Mouse (Mus musculus) heart, embryonic 13.5 days (tissue): ENCODE measurements at regions not wholly inside any gene's neighbourhood (a gene's known extent, or its start where the extent isn't known, plus 50 kb on each side); places are given as distances from the start of the nearest gene placed in this dataset.

Experiments used
- ATAC-seq: fragments of 200-750 bp; cut with Nextera tagmentation; 2 replicates; pipeline ENCODE4 v1.8.0; 2017; ENCODE audit warnings: moderate TSS enrichment; ENCODE audit not compliant: insufficient number of reproducible peaks, low FRiP score, low TSS enrichment; ENCODE audit errors: extremely low read depth
- H3K27ac ChIP-seq: fragments of 300-500 bp; sonication (generic); replicated peaks from 2 replicates; pipeline ENCODE4 v1.5.1; 2015; ENCODE audit warnings: moderate library complexity, mild to moderate bottlenecking, inconsistent platforms
- H3K27me3 ChIP-seq: fragments of 300-500 bp; sonication (generic); replicated peaks from 2 replicates; pipeline ENCODE4 v1.6.1; 2015; ENCODE audit warnings: mild to moderate bottlenecking, inconsistent platforms
- H3K36me3 ChIP-seq: fragments of 300-500 bp; sonication (generic); 2 replicates; pipeline ENCODE4 v1.6.1; 2015; ENCODE audit warnings: mild to moderate bottlenecking, inconsistent platforms
- H3K4me1 ChIP-seq: fragments of 300-500 bp; sonication (generic); 2 replicates; pipeline ENCODE4 v1.6.1; 2015; ENCODE audit warnings: inconsistent platforms
- H3K4me2 ChIP-seq: fragments of 300-500 bp; sonication (generic); 2 replicates; pipeline ENCODE4 v1.6.1; 2015; ENCODE audit warnings: inconsistent platforms, mild to moderate bottlenecking, moderate library complexity
- H3K4me3 ChIP-seq: fragments of 300-500 bp; sonication (generic); 2 replicates; pipeline ENCODE4 v1.5.1; 2015; ENCODE audit warnings: moderate library complexity, mild to moderate bottlenecking, inconsistent platforms
- H3K9ac ChIP-seq: fragments of 300-500 bp; sonication (generic); 2 replicates; pipeline ENCODE4 v1.6.1; 2015; ENCODE audit warnings: inconsistent platforms, mild to moderate bottlenecking, moderate library complexity
- H3K9me3 ChIP-seq: fragments of 300-500 bp; sonication (generic); 2 replicates; pipeline ENCODE4 v1.6.1; 2016; ENCODE audit warnings: inconsistent platforms
- WGBS: fragments of 180-500 bp; shearing (Covaris S2); methylation state at CpG from one replicate; pipeline ENCODE4 v1.1.7; 2015; ENCODE audit warnings: mixed read lengths; 5-methylcytosine and 5-hydroxymethylcytosine counted together

DNA sequence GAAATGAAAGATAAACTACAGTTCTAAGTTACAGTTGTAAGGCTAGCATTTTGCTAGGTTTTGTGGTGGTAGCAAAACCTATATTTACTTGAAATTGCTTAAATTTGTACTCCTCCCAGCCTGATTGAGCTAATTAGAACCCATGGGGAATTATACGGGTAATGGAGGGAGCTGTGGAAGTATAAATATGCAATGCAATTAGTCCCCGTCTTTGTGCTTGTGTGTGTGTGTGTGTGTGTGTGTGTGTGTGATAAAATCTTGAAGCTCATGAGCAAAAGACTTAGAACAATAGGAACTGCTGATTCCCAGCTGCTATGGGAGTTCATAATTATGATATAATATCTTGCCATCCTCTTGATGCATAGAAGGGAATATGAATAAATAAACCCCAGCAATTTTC, 321.7 kb upstream of the Thsd7b start:
- no peak overlapping the region for H3K4me3 ChIP-seq
- H3K27me3 ChIP-seq, result no peaks in the 10 kb centered on the region
- H3K4me1 ChIP-seq, result no peaks in the 10 kb centered on the region
- H3K4me2 ChIP-seq, result no peak overlapping the region
- H3K36me3 ChIP-seq, result no peaks in the 10 kb centered on the region
- H3K27ac ChIP-seq, result no peak overlapping the region
- ATAC-seq, result no peak
- H3K9me3 ChIP-seq, result no peaks in the 10 kb centered on the region
- 65% methylated on average over 2 of the region's 2 CpGs for WGBS
- no peak overlapping the region for H3K9ac ChIP-seq

GRCm38 (mm10) chr1:128950512-128950911, 322.6 kb upstream of the Thsd7b start:
- Histone ChIP-seq H3K27me3 (no peaks in the 10 kb centered on the region), H3K4me1 (no peaks in the 10 kb centered on the region), H3K36me3 (no peaks in the 10 kb centered on the region), H3K9me3 (no peaks in the 10 kb centered on the region), H3K4me3 (no peak overlapping the region), H3K9ac (no peak overlapping the region), H3K4me2 (no peak overlapping the region), H3K27ac (no peak overlapping the region)
- no peak for ATAC-seq
- WGBS, result 76% methylated on average over 4 of the region's 4 CpGs

DNA sequence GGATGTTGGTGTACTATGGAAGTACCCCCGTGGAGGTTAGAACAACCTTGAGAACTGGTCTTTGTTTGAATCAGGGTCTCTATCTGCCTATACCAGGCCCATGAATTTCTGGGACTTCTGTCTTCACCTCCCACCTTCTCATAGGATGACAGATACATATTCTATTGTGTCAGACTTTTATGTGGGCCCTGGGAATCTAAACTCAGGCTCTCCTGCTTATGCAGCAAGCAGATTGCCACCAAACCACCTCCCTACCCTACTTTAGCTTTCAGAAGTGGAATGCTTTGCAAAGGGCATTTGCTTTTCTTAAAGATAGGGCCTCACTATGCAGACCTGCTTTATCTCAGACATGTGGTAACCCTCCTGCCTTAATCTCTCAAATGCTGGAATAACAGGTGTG, 322.7 kb upstream of the Cxcr4 start:
- Histone ChIP-seq H3K36me3 (no peaks in the 10 kb centered on the region), H3K27me3 (no peaks in the 10 kb centered on the region), H3K27ac (no peak overlapping the region), H3K9ac (no peak overlapping the region), H3K9me3 (no peaks in the 10 kb centered on the region), H3K4me1 (no peaks in the 10 kb centered on the region), H3K4me3 (no peak overlapping the region), H3K4me2 (no peak overlapping the region)
- no peak for ATAC-seq
- WGBS, result 50% methylated on average over 1 of the region's 1 CpGs

GRCm38 (mm10) chr1:128912532-128912931, 320.4 kb upstream of the Cxcr4 start:
- ATAC-seq, result no peak
- Histone ChIP-seq H3K4me2 (no peak overlapping the region), H3K4me3 (no peak overlapping the region), H3K9ac (no peak overlapping the region), H3K9me3 (no peaks in the 10 kb centered on the region), H3K4me1 (0 out of 2 replicates have a peak, but pooled peaks cover 4% of the 10 kb centered on the region), H3K36me3 (no peaks in the 10 kb centered on the region), H3K27me3 (no peaks in the 10 kb centered on the region), H3K27ac (no peak overlapping the region)

DNA sequence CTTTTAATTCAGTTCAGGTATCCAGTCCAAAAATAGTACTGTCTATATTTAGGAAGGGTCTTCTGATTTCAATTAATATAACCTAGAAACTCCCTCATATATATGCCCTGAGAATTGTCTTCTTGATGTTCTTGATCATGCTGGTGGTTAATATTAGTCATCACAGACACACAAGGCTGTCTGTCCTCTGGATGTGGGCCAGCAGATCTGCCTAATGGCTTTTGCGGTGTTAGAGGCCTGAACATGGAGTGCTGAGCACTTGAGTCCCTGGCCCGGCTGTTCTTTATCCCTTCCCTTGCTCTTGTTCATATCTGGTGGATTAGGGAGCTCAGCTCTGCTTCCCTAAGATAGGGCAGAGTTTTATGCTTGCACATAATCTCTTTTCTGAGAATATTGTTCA, 315.5 kb upstream of the Cxcr4 start:
- 36% methylated on average over 2 of the region's 2 CpGs for WGBS
- Histone ChIP-seq H3K4me2 (no peak overlapping the region), H3K9ac (no peak overlapping the region), H3K4me1 (0 out of 2 replicates have a peak, but pooled peaks cover 4% of the 10 kb centered on the region), H3K36me3 (no peaks in the 10 kb centered on the region), H3K9me3 (no peaks in the 10 kb centered on the region), H3K27ac (no peak overlapping the region), H3K4me3 (no peak overlapping the region), H3K27me3 (no peaks in the 10 kb centered on the region)
- ATAC-seq, result no peak

DNA sequence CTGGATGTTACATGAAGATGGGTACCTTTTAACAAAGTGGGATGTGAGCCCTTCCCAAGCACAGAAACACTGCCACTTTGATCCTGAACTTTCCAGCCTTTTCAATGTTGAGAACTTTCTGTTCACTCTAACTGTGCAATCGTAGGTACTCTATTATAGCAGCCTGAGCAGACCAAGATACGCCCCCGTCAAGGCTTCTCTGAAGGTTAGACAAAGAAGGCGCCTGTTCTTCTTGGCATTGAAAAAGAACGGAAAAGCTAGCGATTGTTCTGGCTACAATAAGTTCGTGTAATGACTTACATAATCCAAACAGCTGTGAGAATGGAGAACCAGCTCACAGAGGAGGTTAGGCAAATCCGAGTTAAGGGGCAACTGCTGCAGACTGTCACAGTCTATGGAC, 305.9 kb upstream of the Cxcr4 start:
- WGBS, result 75% methylated on average over 8 of the region's 8 CpGs
- Histone ChIP-seq H3K27me3 (no peaks in the 10 kb centered on the region), H3K4me2 (no peak overlapping the region)

DNA sequence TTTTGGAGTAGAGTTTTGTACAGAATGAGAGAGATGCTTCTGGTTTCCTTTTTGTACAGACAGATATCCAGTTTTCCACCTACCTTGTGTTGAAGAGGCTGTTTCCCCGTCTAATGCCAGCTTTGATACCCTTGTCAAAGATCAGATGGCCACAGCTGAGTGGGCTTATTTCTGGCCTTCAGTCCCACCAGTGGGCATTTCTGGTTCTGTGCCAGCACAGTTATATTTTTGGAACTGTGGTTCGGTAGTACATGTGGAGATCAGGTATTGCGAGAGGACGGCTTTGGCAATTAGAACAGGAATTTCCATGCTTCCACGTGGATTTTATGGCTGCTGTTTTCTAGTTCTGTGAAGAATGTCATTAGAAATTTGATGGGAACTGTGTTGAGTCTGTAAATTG, 302.5 kb upstream of the Cxcr4 start:
- ATAC-seq, result no peak
- WGBS, result 64% methylated on average over 5 of the region's 5 CpGs
- no peak overlapping the region for H3K27ac ChIP-seq

More for the DNA sequence above, 305.9 kb upstream of the Cxcr4 start:
- no peaks in the 10 kb centered on the region for H3K4me1 ChIP-seq
- no peak overlapping the region for H3K4me3 ChIP-seq
- no peak for ATAC-seq
- H3K36me3 ChIP-seq, result no peaks in the 10 kb centered on the region
- H3K9ac ChIP-seq, result no peak overlapping the region
- no peak overlapping the region for H3K27ac ChIP-seq
- H3K9me3 ChIP-seq, result no peaks in the 10 kb centered on the region

DNA sequence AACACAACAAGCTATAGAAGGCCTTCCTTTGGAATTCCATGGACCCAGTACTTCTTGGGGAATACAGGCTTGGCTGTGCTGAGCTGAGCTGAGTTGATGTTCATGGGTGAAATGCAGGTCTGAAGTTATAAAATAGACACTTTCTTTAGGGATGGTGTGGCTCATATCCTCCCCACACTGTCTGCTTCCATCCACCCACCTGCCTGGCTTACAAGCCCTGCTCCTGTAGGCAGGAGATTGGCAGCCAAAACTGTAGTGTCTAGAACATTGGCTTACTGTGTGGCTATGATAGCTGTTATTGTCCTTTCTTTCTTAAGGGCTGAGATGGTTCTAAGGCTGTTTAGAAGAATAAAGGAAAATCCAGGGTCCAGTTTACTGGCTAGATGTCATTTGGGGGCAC, 286.2 kb upstream of the Cxcr4 start:
- no peaks in the 10 kb centered on the region for H3K9me3 ChIP-seq
- H3K4me3 ChIP-seq, result no peak overlapping the region
- no peaks in the 10 kb centered on the region for H3K36me3 ChIP-seq
- no peak overlapping the region for H3K27ac ChIP-seq
- ATAC-seq, result no peak
- H3K27me3 ChIP-seq, result no peaks in the 10 kb centered on the region
- no peaks in the 10 kb centered on the region for H3K4me1 ChIP-seq
- H3K4me2 ChIP-seq, result no peak overlapping the region
- H3K9ac ChIP-seq, result no peak overlapping the region

More for the DNA sequence above, 302.5 kb upstream of the Cxcr4 start:
- no peak overlapping the region for H3K4me2 ChIP-seq
- H3K4me3 ChIP-seq, result no peak overlapping the region
- no peaks in the 10 kb centered on the region for H3K27me3 ChIP-seq
- no peaks in the 10 kb centered on the region for H3K9me3 ChIP-seq
- H3K36me3 ChIP-seq, result no peaks in the 10 kb centered on the region
- no peaks in the 10 kb centered on the region for H3K4me1 ChIP-seq
- H3K9ac ChIP-seq, result no peak overlapping the region

- H3K4me3 ChIP-seq, result no peak overlapping the region
- no peaks in the 10 kb centered on the region for H3K36me3 ChIP-seq
- H3K27ac ChIP-seq, result no peak overlapping the region
- no peak overlapping the region for H3K9ac ChIP-seq
- H3K4me2 ChIP-seq, result no peak overlapping the region
- H3K27me3 ChIP-seq, result no peaks in the 10 kb centered on the region
- no peaks in the 10 kb centered on the region for H3K4me1 ChIP-seq
- H3K9me3 ChIP-seq, result no peaks in the 10 kb centered on the region
- no peak for ATAC-seq
- WGBS, result 15% methylated on average over 8 of the region's 8 CpGs
These were observed 283.2 kb upstream of the Cxcr4 start for GRCm38 (mm10) chr1:128875289-128875688.

GRCm38 (mm10) chr1:128874190-128874589, 282.1 kb upstream of the Cxcr4 start:
- no peak overlapping the region for H3K4me2 ChIP-seq
- no peaks in the 10 kb centered on the region for H3K9me3 ChIP-seq
- no peaks in the 10 kb centered on the region for H3K27me3 ChIP-seq
- H3K4me3 ChIP-seq, result no peak overlapping the region
- no peak overlapping the region for H3K27ac ChIP-seq
- WGBS, result 75% methylated on average over 11 of the region's 11 CpGs
- H3K9ac ChIP-seq, result no peak overlapping the region
- no peaks in the 10 kb centered on the region for H3K36me3 ChIP-seq
- no peaks in the 10 kb centered on the region for H3K4me1 ChIP-seq
- no peak for ATAC-seq

DNA sequence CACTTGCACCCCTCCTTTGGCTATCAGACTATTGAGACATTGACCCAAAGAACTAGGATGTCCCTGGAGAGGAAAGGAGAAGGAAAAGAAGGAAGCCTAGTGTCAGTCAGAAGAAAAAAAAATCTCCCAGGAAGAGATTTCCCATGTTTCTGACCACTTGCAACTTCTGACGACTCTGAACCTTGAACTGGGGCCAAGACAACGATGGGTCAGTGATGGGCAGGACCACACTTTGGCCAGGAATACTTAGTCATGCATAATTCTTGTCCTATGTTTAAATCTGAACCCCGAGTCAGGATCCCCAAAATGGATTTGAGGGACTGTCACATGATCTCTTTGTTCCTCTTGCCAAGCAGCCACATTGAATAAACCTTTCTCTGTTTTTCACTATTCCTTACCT, 276.7 kb upstream of the Cxcr4 start:
- Histone ChIP-seq H3K9me3 (no peaks in the 10 kb centered on the region), H3K27ac (no peak overlapping the region), H3K4me1 (no peaks in the 10 kb centered on the region), H3K4me2 (no peak overlapping the region), H3K9ac (no peak overlapping the region), H3K27me3 (no peaks in the 10 kb centered on the region), H3K4me3 (no peak overlapping the region), H3K36me3 (no peaks in the 10 kb centered on the region)
- no peak for ATAC-seq
- WGBS, result 54% methylated on average over 3 of the region's 3 CpGs

DNA sequence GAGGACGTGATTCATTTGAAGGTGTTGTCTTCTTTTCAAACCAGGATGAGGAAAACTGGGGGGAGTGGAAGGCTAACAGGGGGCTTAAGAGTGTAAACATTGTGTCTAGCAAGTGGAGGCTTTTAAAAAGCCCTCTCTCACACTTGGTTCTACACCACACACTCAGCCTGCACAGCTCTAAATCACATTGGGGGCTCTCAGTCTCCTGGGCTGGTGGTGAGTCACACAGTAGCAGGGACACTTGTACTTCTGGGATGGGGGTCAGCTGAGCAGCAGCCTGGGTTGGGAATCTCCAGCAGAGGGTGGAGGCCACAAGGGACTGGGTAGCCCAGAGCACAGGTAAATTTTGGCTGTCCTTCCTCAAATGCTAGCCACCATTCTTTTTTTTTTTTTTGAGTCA, 268.4 kb upstream of the Cxcr4 start:
- no peak overlapping the region for H3K4me3 ChIP-seq
- H3K9ac ChIP-seq, result no peak overlapping the region
- no peak for ATAC-seq
- H3K9me3 ChIP-seq, result no peaks in the 10 kb centered on the region
- H3K4me2 ChIP-seq, result no peak overlapping the region
- H3K27ac ChIP-seq, result no peak overlapping the region
- H3K27me3 ChIP-seq, result 0 out of 2 replicates have a peak, but pooled peaks cover 3% of the 10 kb centered on the region
- no peaks in the 10 kb centered on the region for H3K4me1 ChIP-seq
- 58% methylated on average over 1 of the region's 1 CpGs for WGBS
- no peaks in the 10 kb centered on the region for H3K36me3 ChIP-seq

GRCm38 (mm10) chr1:128860094-128860493, 268.0 kb upstream of the Cxcr4 start:
- ATAC-seq, result no peak
- H3K4me2 ChIP-seq, result no peak overlapping the region
- H3K9ac ChIP-seq, result no peak overlapping the region
- 0 out of 2 replicates have a peak, but pooled peaks cover 3% of the 10 kb centered on the region for H3K27me3 ChIP-seq
- 40% methylated on average over 7 of the region's 7 CpGs for WGBS
- H3K4me1 ChIP-seq, result no peaks in the 10 kb centered on the region
- no peak overlapping the region for H3K27ac ChIP-seq
- no peaks in the 10 kb centered on the region for H3K36me3 ChIP-seq
- no peaks in the 10 kb centered on the region for H3K9me3 ChIP-seq
- no peak overlapping the region for H3K4me3 ChIP-seq
